Mouse (Mus musculus) naive thymus-derived CD4-positive, alpha-beta T cell, adult 2 months (primary cell): ENCODE results near the gene Col9a3.

Experiments used
- DNase-seq: peaks from one replicate; pipeline ENCODE4 v3.0.0-alpha.2; 2011; ENCODE audit warnings: low read depth

The Col9a3 gene

GRCm38 (mm10) chr2:180597490-180597889, at the start of gene Col9a3:
Col9a3 (plus strand) TSS chr2:180597790.
- no peak for DNase-seq

GRCm38 (mm10) chr2:180552340-180552739, 45.2 kb upstream of the Col9a3 start:
- DNase-seq = no peak

DNA sequence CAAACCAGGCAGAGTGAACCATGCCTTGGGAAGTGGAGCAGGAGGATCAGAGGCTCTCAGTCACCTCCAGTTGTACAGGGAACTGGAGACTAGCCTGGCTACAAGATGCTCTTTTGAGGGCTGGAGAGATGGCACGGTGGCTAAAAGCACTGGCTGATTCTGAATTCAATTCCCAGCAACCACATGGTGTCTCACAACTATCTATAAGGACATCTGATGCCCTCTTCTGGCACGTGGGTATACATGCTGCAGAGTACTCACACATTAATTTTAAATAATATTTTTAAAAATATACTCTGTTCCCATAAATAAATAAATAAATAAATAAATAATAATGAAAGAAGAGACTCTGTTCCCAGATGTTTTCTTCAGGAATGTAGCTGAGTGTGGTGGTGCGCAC, 42.4 kb upstream of the Col9a3 start:
- no peak for DNase-seq

- no peak for DNase-seq
These were observed 41.1 kb upstream of the Col9a3 start for GRCm38 (mm10) chr2:180556470-180556869.

- peak; percentile 28 for DNase-seq
These were observed 37.3 kb upstream of the Col9a3 start for GRCm38 (mm10) chr2:180560245-180560644.

GRCm38 (mm10) chr2:180562146-180562545, 35.4 kb upstream of the Col9a3 start:
- DNase-seq = no peak

- DNase-seq = no peak
These were observed 34.3 kb upstream of the Col9a3 start for GRCm38 (mm10) chr2:180563296-180563695.

- no peak for DNase-seq
These were observed 33.7 kb upstream of the Col9a3 start for GRCm38 (mm10) chr2:180563841-180564240.

DNA sequence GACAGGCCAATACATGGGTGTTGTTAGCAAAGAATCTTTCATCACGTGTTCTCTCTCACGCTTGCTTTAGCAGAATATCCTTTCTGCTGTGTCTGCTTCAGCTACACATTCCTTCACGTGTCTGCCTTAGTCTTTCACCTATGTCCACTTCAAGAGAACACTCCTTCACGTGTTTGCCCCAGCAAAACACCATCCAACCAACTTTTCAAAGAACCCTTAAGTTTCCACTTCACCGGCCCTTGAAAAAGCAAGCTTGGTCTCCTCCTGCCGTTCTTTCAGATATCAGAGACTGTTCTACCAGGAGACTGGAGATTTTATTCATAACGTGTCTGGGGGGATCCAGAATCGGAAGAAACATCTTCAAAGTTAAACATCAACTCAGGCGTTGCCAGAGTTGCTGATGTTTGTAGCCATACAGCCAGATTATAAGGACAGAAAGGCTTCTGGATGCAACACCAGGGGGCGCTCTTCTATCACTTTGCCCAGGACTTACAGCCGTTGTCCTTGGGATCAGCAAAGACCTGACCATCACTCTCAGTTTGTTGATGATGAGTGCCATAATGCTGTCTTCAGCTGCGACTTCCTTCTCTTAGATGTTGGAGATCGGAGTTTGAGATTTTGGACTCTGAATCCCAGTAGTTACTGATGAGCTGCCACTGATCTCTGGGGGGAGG, 31.2 kb upstream of the Col9a3 start:
- DNase-seq = peak; percentile 85

GRCm38 (mm10) chr2:180569028-180569643, 28.5 kb upstream of the Col9a3 start:
- DNase-seq = no peak

- DNase-seq = no peak
These were observed 21.1 kb upstream of the Col9a3 start for GRCm38 (mm10) chr2:180576482-180576881.

DNA sequence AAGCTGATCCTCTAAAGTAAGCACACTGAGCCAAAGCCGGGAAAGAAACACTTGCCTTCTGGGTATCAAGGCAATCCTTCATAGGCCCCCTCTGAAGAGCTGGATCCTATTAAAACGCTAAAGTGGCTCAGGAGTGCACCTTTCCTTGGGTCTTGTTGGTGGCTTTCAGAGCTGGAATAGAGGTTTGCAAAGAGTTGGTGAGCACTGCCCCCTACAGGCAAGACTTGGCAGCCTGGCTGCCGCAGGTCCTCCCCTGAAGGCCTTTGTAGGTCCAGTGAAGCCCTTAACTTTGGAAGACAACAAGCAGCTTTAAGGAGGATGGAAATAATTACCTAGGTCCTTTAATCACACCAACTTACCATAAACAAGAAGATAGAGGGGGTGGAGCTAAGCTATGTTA, 18.9 kb upstream of the Col9a3 start:
- peak; percentile 88 for DNase-seq

DNA sequence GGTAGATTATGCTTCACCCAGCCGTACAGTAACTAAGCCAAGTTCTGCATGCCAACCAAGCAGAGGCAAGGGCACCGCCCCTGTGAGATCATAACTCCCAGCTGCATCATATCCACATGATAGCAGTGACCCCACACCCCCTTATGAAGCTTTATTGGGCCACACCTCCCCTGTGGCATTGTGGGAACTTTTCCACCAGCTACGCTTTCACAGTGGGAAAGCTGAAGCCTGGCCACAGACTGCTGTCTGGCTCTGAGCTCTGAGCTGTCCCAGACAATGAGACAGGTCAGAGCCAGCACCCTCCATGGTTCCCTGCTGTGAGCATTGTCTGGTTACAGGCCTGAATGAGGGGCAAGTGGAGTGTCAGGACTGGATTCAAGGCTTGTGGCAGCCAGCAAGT, 16.6 kb upstream of the Col9a3 start, which contains the start of gene Mrgbp:
Gene Mrgbp (plus strand): TSS at position 303 of the 400 bp plus-strand sequence.
- no peak for DNase-seq

DNA sequence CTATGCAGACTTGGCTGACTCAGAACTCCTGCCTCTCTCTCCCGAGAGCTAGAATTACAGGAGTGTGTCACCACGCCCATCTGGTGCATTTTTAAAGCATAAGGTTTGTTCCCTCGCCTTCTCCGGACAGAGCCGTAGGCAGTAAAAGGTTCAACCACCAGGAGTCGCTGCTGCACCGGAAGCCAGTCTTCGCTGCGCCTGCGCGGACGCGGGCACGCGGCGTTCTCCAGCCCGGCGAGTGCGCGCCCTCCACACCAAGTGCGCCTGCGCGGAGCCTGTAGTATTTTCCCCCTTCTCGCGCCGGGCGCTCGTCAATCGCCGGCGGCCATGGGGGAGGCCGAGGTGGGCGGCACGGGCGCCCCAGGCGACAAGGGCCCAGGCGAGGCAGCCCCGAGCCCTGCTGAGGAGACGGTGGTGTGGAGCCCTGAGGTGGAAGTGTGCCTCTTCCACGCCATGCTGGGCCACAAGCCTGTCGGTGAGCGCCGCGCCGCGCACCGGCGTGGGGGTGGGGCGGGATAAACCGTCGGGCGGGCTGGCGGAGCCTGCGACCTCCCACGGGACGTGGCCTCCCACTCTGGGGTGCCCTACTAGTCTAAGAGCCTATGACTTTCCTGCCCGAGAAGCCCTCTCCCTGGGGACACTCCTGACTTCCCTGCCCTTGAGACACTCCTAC, 15.0 kb upstream of the Col9a3 start:
- peak; percentile 99 for DNase-seq

DNA sequence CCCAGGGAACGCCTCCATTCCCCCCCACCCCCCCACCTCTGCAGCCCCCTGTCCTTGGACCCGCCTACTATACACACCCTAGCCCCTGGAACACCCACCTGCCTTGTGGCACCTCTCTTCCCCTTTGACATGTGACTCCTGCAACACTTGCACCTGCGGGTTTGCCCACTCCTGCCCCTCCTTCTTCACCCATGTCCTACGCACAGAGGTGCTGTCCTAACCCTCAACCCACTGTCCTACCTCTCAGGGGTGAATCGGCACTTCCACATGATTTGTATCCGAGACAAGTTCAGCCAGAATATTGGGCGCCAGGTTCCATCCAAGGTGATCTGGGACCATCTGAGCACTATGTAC, 14.5 kb upstream of the Col9a3 start:
- no peak for DNase-seq

GRCm38 (mm10) chr2:180588736-180589122, 8.9 kb upstream of the Col9a3 start:
- DNase-seq = no peak

DNA sequence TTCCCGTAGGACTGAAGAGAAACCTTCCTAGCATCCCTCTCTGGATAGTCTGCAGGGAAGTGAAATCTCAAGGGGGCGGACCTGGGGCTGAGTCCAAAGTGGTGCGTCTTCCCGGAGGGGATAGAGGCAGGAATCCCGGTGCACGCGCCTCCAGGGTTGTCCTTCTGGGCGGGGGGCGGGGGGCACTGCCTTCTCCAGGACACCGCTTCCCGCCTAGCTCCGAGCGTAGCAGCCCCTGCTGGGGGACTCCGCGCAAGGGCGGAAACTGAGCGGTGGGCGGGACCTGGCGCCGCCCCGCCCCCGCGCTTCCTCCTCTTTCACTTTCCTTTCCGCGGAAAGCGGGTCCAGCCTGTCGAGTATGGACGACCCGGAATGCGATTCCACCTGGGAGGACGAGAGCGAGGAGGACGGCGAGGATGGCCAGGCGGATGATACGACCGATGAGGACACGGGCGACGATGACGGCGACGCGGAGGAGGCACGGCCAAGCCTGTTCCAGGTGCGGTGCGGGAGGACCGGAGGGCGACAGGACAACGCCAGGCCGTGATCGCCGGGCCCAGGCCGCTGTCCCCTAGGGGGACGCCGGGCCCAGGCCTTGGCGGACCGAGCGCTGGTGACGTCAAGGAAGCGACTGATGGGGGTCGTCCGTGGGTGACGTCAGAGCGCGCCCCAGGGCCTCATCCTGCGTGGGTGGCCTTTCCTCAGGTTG, 8.3 kb upstream of the Col9a3 start, which contains the start of gene Ogfr:
Gene Ogfr (plus strand): TSS at position 123 of the 709 bp plus-strand sequence.
- peak; percentile 94 for DNase-seq

DNA sequence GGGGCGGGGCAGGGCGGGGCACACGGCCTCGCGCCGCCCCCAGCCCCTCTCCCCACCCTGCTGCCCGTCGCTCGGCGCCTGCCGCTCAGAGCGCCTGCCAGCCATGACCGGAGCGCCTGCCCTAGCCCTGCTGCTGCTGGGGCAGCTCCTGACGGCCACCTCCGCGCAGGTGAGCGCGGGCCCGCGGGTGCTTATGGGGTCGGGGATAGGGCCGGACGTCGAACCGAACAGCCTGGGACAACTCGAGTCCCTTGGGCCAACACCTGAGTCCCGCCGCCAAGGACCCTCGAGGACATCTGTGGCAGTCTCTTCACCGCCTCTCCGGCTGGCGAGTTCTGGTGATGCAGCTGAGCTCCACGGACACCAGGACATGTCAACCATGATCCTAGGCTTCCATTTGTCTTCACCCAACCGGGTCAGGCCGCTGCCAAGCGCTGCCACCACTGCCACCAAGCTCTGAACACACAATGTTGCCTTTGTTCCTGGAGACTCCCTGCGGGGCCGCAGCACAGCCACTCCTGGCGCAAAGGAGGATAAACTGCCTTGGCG, 641 bp downstream of the Col9a3 start:
- DNase-seq = no peak

DNA sequence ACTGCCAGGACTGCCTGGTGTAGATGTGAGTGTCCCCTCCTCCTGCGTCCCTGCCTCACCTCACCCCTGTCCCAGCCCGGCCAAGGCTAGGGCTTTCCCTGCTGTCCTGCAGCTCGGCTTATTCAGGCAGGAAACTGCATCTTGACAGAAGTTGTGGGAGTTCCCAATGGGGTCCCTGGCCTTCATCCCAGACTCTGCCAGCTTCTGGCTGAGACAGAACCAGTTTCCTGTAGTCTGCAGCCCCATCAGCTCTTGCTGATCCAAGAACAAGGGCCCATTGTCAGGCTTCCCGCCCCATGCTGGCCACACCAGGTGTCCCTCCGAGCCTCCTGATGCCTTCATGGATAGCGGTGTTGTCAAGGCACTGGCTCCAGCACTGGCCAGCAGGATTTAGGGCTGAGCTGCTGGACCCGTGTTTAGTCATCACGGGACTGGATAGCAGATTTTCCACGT, 3.0 kb downstream of the Col9a3 start:
- no peak for DNase-seq

GRCm38 (mm10) chr2:180604781-180605180, 7.2 kb downstream of the Col9a3 start:
- no peak for DNase-seq

GRCm38 (mm10) chr2:180610283-180610682, 12.7 kb downstream of the Col9a3 start:
- no peak for DNase-seq

DNA sequence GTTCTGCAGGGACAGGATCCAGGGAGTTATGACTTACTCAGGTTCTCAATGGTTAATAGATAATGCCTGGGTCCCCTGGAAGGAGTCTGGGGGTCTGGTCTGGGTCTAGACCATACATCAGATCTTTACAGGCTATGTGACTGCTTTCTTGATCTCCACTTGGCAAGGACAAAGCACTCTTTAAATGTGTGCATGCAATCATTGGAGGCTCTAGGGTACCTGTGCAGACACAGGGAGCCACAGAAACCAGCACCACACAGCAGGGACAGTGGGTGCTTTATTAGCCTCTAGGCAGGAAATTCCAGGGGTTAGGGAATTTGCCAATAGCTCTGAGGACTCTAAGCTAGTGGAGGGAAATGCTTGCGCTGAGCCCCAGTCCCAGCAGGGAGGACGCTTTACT, 14.3 kb downstream of the Col9a3 start:
- no peak for DNase-seq
